Mouse (Mus musculus) midbrain, embryonic 16.5 days (tissue): ENCODE measurements at regions not wholly inside any gene's neighbourhood (a gene's known extent, or its start where the extent isn't known, plus 50 kb on each side); places are given as distances from the start of the nearest gene placed in this dataset.
"Not testable (repeated sequence)": the region's sequence is repeated elsewhere in the genome, so short reads cannot be mapped to it uniquely, and the experiment has no call there.

Source experiments
- ATAC-seq: fragments of 200-750 bp; cut with Nextera tagmentation; 2 replicates; pipeline ENCODE4 v1.8.0; 2017; ENCODE audit warnings: moderate TSS enrichment
- H3K27ac ChIP-seq: fragments of 300-500 bp; sonication (generic); 2 replicates; pipeline ENCODE4 v1.5.1; 2014; ENCODE audit warnings: mild to moderate bottlenecking, low read length, mixed read lengths
- H3K27me3 ChIP-seq: fragments of 300-500 bp; sonication (generic); 2 replicates; pipeline ENCODE4 v1.6.1; 2014; ENCODE audit warnings: low read depth, low read length, mixed read lengths; ENCODE audit not compliant: control insufficient read depth, insufficient read depth
- H3K36me3 ChIP-seq: fragments of 300-500 bp; sonication (generic); 2 replicates; pipeline ENCODE4 v1.6.1; 2014; ENCODE audit warnings: mild to moderate bottlenecking, low read length, moderate library complexity, mixed read lengths; ENCODE audit not compliant: control insufficient read depth, insufficient read depth
- H3K4me1 ChIP-seq: fragments of 300-500 bp; sonication (generic); 2 replicates; pipeline ENCODE4 v1.6.1; 2014; ENCODE audit warnings: mild to moderate bottlenecking, low read length, mixed read lengths; ENCODE audit not compliant: control insufficient read depth, insufficient read depth
- H3K4me2 ChIP-seq: fragments of 300-500 bp; sonication (generic); 2 replicates; pipeline ENCODE4 v1.6.1; 2014; ENCODE audit warnings: mild to moderate bottlenecking, low read length, mixed read lengths
- H3K4me3 ChIP-seq: fragments of 300-500 bp; sonication (generic); 2 replicates; pipeline ENCODE4 v1.5.1; 2014; ENCODE audit warnings: low read depth, mild to moderate bottlenecking, low read length, moderate library complexity, mixed read lengths
- H3K9ac ChIP-seq: fragments of 300-500 bp; sonication (generic); 2 replicates; pipeline ENCODE4 v1.6.1; 2014; ENCODE audit warnings: low read depth, low read length, mixed read lengths
- H3K9me3 ChIP-seq: fragments of 300-500 bp; sonication (generic); replicated peaks from 2 replicates; pipeline ENCODE4 v1.6.1; 2014; ENCODE audit warnings: mild to moderate bottlenecking, low read length, mixed read lengths; ENCODE audit not compliant: control insufficient read depth, poor library complexity, severe bottlenecking
- WGBS: fragments of 180-500 bp; shearing (Covaris S2); extraction: QIAGEN DNeasy Blood & Tissue Kit; methylation state at CpG from one replicate; pipeline ENCODE4 v1.1.7; 2014; 5-methylcytosine and 5-hydroxymethylcytosine counted together

GRCm38 (mm10) chr4:92977761-92978160, 357.6 kb downstream of the Tusc1 start:
- Histone ChIP-seq H3K27me3 (no peaks in the 10 kb centered on the region), H3K4me1 (no peaks in the 10 kb centered on the region), H3K9me3 (no peaks in the 10 kb centered on the region), H3K4me2 (no peak overlapping the region), H3K27ac (no peak overlapping the region), H3K36me3 (no peaks in the 10 kb centered on the region), H3K9ac (no peak overlapping the region), H3K4me3 (no peak overlapping the region)
- 0 out of 2 replicates have a peak, but pooled peaks have one; percentile 60 for ATAC-seq
- WGBS, result 61% methylated on average over 5 of the region's 5 CpGs

- Histone ChIP-seq H3K27me3 (no peaks in the 10 kb centered on the region), H3K4me2 (no peak overlapping the region), H3K36me3 (no peaks in the 10 kb centered on the region), H3K9me3 (no peaks in the 10 kb centered on the region), H3K27ac (no peak overlapping the region), H3K4me1 (no peaks in the 10 kb centered on the region), H3K4me3 (no peak overlapping the region), H3K9ac (no peak overlapping the region)
- ATAC-seq, result no peak
- 85% methylated on average over 3 of the region's 3 CpGs for WGBS
Measured at GRCm38 (mm10) chr4:92942068-92942707, 393.1 kb downstream of the Tusc1 start.

- H3K4me1 ChIP-seq, result no peaks in the 10 kb centered on the region
- no peak overlapping the region for H3K27ac ChIP-seq
- no peaks in the 10 kb centered on the region for H3K27me3 ChIP-seq
- ATAC-seq, result no peak
- no peaks in the 10 kb centered on the region for H3K36me3 ChIP-seq
- no peak overlapping the region for H3K4me3 ChIP-seq
- H3K9me3 ChIP-seq, result no peaks in the 10 kb centered on the region
- no peak overlapping the region for H3K9ac ChIP-seq
- H3K4me2 ChIP-seq, result no peak overlapping the region
Measured at GRCm38 (mm10) chr4:92931272-92931671, 404.0 kb downstream of the Tusc1 start.

GRCm38 (mm10) chr4:92921386-92922040, 413.8 kb downstream of the Tusc1 start:
- H3K9me3 ChIP-seq, result no peaks in the 10 kb centered on the region
- H3K9ac ChIP-seq, result no peak overlapping the region
- no peak for ATAC-seq
- H3K36me3 ChIP-seq, result no peaks in the 10 kb centered on the region
- H3K27me3 ChIP-seq, result no peaks in the 10 kb centered on the region
- no peak overlapping the region for H3K4me2 ChIP-seq
- no peak overlapping the region for H3K4me3 ChIP-seq
- no peaks in the 10 kb centered on the region for H3K4me1 ChIP-seq
- no peak overlapping the region for H3K27ac ChIP-seq
- 93% methylated on average over 9 of the region's 9 CpGs for WGBS

- not testable (repeated sequence) for H3K27me3 ChIP-seq, ATAC-seq, H3K4me3 ChIP-seq, H3K9me3 ChIP-seq, H3K4me1 ChIP-seq, H3K4me2 ChIP-seq, H3K27ac ChIP-seq, H3K36me3 ChIP-seq, H3K9ac ChIP-seq
- 50% methylated on average over 5 of the region's 5 CpGs for WGBS
Measured at GRCm38 (mm10) chr4:92903468-92903867, 431.8 kb downstream of the Tusc1 start.
